Mouse (Mus musculus): ENCODE measurements around the gene 1600002K03Rik. TPM values are rescaled to one million over a fixed set of nuclear protein-coding genes. Genes with fewer than 3 reads are reported as not detected.

1600002K03Rik gene
- total RNA-seq (2023), result 10 to 100 TPM in 1 of 2 experiments, 1 to 10 TPM in 1; 9.9 to 13.1 TPM

DNA sequence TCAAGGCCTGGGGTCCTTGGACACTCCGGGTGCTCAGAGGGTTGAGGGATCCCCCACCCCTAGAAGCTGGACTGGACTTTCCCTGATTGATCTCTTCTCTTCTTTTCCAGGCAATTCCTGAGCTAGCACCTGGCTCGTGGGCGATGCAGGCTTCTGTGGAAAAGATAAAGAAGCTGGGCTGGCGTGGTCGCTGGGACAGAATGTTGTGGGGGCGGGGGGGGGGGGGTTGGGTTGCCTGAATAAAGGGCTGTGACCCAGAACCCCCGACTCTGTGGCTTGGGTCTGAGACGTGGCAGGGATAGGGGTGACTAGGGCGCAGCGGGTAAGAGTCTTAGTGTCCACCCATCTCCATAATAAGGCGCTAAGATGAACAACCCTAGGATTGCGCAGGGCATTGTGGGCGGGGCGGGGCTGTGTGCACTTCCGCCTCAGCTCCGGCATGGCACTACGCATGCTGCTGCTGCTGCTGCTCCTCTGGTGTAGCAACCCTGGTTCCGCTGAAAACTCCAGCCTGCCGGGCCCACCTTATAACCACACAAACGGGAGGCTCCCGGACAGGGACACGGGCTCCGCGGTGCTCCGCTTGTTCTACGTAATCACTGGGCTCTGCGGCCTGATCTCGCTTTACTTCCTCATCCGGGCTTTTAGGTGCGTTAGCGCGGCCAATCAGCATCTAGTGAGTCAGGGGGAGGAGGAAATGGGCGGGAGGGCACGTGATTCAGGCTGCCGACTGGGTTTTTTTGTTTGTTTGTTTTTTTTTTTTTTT is at the start of gene 1600002K03Rik:
Gene 1600002K03Rik (plus strand): TSS at position 418 of the 766 bp plus-strand sequence.

DNA sequence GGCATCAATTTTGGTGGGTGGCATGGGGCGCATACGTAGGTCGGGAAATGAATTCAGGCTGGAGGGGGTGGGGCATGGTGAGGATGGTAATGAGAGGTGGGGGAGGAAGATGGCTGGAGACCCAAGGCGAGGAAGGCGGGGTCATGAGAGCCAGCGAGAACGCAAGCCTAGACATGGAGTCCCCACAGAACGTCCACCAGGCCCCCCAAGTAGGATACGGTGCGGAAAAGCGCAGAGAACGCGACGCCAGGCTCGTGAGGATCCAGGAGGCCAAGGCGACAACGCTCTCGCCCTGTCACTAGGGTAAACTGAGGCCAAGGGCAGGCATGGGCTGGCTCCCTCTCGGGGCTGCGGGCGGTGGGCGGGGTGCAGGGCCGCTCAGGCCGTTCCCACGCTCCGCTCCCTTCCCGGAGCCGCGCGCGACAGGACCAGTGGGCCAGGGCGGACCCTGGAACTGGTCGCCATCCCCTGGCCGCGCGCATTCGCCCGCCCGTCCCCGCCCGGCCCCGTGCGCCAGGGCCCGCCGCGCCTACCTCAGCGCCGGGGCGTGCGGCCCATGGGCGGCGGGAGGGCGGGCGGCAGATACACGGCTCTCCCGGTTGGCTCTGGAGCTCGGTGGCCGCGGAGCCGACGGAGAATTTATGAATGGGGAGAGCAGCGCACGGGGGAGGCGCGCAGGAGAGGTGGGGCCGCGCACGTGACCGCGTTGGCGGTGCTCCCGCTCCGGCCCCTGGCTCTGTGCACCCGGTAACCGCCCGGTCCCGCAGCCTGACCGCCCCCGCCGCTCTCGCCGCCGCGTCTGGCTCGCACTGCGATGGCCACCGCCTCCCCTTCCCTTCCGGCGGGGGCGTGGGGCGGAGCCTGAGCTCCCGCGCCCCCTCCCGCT is 33.9 kb upstream of the 1600002K03Rik start, which contains the start of gene Atp5d:
Gene Atp5d (plus strand): TSS at position 80 of the 886 bp plus-strand sequence.

DNA sequence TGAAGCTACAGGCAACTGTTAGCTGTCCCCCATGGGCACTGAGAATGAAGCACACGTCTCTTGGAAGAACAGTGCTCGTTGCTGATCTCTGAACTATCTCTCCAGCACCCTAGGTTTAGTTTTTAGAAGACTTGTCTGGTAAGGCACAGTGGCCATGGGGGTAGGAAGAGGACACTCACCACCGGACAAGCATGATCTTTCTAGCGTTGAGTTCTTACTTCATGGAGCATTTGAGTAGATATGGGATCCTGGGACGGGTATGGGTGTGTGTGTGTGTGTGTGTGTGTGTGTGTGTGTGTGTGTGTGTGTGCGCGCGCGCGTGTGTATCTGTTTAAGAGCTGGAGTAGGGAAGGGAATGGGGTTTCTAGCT is 32.1 kb upstream of the 1600002K03Rik start, which contains the start of gene Cbarp:
Gene Cbarp (minus strand): TSS at position 170 of the 370 bp plus-strand sequence.

DNA sequence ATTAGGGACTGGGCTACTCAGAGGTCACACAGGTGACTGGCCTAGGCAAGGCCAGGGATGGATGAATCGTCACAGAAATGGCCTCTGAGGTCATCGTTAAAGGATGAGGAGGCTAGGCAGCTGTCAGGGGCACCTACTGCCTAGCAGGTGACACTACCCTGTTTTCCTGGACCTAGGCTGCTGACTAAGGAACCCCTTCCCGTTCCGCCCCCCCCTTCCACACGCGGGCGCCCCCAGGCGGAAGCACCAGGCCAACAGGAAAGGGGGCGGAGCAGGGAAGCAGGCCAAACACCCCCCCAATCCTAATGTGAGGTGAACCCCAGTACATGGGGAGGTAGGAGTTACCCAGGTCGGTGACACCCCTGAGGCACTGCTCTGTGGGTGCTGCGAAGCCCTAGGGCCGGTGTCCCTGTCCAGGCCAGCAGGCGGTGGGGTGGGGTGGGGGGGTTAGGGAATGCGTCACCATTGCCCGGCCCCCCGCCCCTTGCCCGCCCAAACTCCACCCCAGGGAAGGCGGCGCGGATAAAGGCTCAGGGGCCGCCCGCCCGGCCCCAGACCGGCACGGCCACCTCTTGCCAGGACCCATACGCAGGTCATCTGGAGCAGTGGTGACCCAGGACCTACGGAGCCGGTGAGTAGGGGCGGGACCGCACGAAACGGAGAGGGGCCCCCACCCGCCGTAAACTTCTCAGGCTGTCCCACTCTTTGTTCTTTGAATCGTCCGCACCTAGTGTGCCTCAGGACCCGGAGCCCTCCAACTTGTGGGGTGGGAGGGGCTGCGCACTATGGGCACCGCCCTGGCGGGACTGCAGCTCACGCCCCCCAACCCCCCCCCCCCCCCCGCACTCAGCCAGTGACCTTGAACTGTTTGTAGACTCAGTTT is 24.8 kb upstream of the 1600002K03Rik start, which contains the start of gene Midn:
Gene Midn (plus strand): TSS at position 554 of the 883 bp plus-strand sequence.

DNA sequence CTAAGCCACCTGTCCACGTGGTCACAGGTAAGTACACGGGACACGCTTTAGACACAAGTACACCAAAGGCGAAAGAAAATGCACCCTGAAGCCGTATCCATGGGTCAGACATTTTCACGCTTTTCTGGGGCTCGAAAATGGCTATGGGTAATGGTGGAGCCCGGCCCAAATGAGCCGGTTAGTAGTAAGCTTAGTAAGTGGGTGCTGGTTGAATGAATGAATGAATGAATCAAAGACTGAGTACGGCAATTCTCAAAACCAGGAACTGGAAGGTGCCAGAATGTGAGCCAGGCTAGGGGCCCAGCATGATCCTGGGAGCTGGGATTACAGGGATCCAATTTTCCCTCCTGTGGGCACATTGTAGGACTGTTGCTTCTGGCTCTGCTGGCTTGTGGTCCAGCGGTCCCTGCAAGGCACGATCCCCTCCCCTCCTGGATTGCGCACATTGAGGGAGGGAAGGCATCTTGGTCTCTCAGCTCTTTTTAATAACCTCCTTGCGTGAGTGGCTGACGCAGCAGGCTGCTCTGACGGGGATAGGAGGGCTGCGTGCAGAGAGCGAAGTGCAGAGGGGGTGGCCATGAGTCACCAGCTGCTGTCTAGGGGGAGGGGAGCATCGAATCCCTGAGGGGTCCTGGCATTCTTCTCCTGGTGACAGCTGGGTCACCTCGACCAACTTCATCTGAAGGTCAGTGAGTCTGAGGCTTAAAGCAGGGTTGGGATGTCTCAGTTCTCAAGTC is 7.2 kb upstream of the 1600002K03Rik start, which contains the start of gene Cirbp:
Gene Cirbp (plus strand): TSS at position 594 of the 737 bp plus-strand sequence.

DNA sequence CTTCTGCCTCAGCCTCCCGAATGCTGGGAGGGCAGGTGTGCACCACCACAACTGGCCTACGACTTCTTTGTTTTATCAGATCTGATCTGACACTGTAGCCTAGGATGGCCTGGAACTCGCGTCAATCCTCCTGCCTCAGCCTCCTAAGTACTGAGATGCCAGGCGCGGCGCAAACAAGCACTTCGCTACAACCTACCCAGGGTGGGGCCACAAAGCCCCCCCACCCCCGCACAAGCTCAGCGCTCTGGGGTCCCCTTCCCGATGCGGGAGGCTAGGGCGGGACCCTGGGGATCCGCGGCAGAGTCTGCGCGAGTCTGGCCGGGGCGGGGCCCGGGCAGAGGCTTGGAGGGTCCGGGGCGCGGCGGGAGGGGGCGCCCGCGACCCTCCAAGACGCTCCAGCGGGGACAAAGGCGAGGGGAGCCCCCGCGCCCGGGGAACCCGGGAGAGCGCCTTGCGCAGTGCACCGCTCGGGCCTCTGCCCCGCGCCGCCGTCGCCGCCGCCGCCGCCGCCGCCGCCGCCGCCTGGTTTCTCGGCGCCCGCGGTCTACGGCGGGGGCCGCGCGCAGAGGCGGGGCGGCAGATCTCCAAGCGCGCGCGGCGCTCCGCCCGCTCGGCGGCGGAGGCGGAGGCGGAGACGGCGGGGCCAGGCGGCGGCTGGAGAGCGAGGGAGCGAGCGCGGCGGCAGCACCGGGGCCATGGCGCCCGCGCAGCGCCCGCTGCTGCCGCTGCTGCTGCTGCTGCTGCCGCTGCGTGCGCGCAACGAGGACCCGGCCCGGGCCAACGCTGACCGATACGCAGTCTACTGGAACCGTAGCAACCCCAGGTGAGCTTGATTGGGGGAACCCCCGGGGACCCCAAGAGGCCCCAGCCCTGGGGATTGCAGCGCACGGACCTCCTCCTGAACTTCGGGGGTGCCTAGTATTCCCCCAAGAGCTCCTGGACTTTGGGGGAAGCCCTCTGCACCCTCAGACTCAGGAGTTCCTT is 6.6 kb downstream of the 1600002K03Rik start, which contains the start of gene Efna2:
Gene Efna2 (plus strand): TSS at position 415 of the 984 bp plus-strand sequence.

Other genes starting within 250 kb of the 1600002K03Rik start
- gene Arid3a, start 245.9 kb upstream of the 1600002K03Rik start, total RNA-seq (2023), result 10 to 100 TPM; 40.0 to 49.7 TPM
- 10 to 100 TPM; 44.5 to 55.3 TPM for gene Wdr18, start 212.8 kb upstream of the 1600002K03Rik start, total RNA-seq (2023)
- under 1 TPM in 1 of 2 experiments, not detected in 1; 0.24 TPM for gene Grin3b, start 202.2 kb upstream of the 1600002K03Rik start, total RNA-seq (2023)
- 100 to 1,000 TPM; 156 to 169 TPM for gene Tmem259, start 188.6 kb upstream of the 1600002K03Rik start, total RNA-seq (2023)
- 100 to 1,000 TPM; 339 to 353 TPM for gene Cnn2, start 184.4 kb upstream of the 1600002K03Rik start, total RNA-seq (2023)
- gene Abca7, start 176.4 kb upstream of the 1600002K03Rik start, total RNA-seq (2023), result 10 to 100 TPM; 57.1 to 61.6 TPM
- gene Arhgap45, start 156.3 kb upstream of the 1600002K03Rik start, total RNA-seq (2023), result 100 to 1,000 TPM; 538 to 550 TPM
- gene Polr2e, start 133.1 kb upstream of the 1600002K03Rik start, total RNA-seq (2023), result 100 to 1,000 TPM in 1 of 2 experiments, 10 to 100 TPM in 1; 91.9 to 101 TPM
- 100 to 1,000 TPM; 124 to 133 TPM for gene Gpx4, start 125.8 kb upstream of the 1600002K03Rik start, total RNA-seq (2023)
- gene Sbno2, start 67.4 kb upstream of the 1600002K03Rik start, total RNA-seq (2023), result 100 to 1,000 TPM; 118 to 128 TPM
- 100 to 1,000 TPM; 178 to 181 TPM for gene Stk11, start 57.1 kb upstream of the 1600002K03Rik start, total RNA-seq (2023)
- gene Atp5d, start 34.3 kb upstream of the 1600002K03Rik start, total RNA-seq (2023), result 100 to 1,000 TPM; 171 to 178 TPM
- gene Cbarp, start 32.1 kb upstream of the 1600002K03Rik start, total RNA-seq (2023), result 1 to 10 TPM; 4.6 to 4.9 TPM
- gene Midn, start 24.7 kb upstream of the 1600002K03Rik start, total RNA-seq (2023), result 100 to 1,000 TPM; 153 to 162 TPM
- gene Cirbp, start 7.0 kb upstream of the 1600002K03Rik start, total RNA-seq (2023), result 100 to 1,000 TPM; 152 to 252 TPM
- under 1 TPM in 1 of 2 experiments, not detected in 1; 0.42 TPM for gene Efna2, start 6.5 kb downstream of the 1600002K03Rik start, total RNA-seq (2023)
- gene Mum1, start 53.5 kb downstream of the 1600002K03Rik start, total RNA-seq (2023), result 10 to 100 TPM; 79.2 to 79.3 TPM
- 100 to 1,000 TPM in 1 of 2 experiments, 10 to 100 TPM in 1; 98.1 to 106 TPM for gene Ndufs7, start 76.2 kb downstream of the 1600002K03Rik start, total RNA-seq (2023)
- gene Gamt, start 88.1 kb downstream of the 1600002K03Rik start, total RNA-seq (2023), result 1 to 10 TPM; 1.2 to 3.8 TPM
- 100 to 1,000 TPM; 147 to 159 TPM for gene Dazap1, start 88.5 kb downstream of the 1600002K03Rik start, total RNA-seq (2023)
- 1,000 to 10,000 TPM; 2,823 to 2,836 TPM for gene Rps15, start 119.5 kb downstream of the 1600002K03Rik start, total RNA-seq (2023)
- gene Apc2, start 123.0 kb downstream of the 1600002K03Rik start, total RNA-seq (2023), result under 1 TPM; 0.24 to 0.35 TPM
- gene 2310011J03Rik, start 147.6 kb downstream of the 1600002K03Rik start, total RNA-seq (2023), result 10 to 100 TPM; 27.6 to 32.1 TPM
- gene Pcsk4, start 156.6 kb downstream of the 1600002K03Rik start, total RNA-seq (2023), result 1 to 10 TPM; 1.0 to 1.1 TPM
- gene Reep6, start 157.0 kb downstream of the 1600002K03Rik start, total RNA-seq (2023), result under 1 TPM in 1 of 2 experiments, not detected in 1; 0.26 TPM
- not detected for gene Adamtsl5, start 175.5 kb downstream of the 1600002K03Rik start, total RNA-seq (2023)
- not detected for gene Plk5, start 183.5 kb downstream of the 1600002K03Rik start, total RNA-seq (2023)
- gene Mex3d, start 214.7 kb downstream of the 1600002K03Rik start, total RNA-seq (2023), result 1 to 10 TPM; 8.4 to 9.4 TPM
- 100 to 1,000 TPM in 1 of 2 experiments, 10 to 100 TPM in 1; 99.8 to 108 TPM for gene Mbd3, start 226.6 kb downstream of the 1600002K03Rik start, total RNA-seq (2023)
- gene Uqcr11, start 233.9 kb downstream of the 1600002K03Rik start, total RNA-seq (2023), result 10 to 100 TPM; 69.0 to 71.6 TPM

Measured in B cell, adult 67 days (primary cell).